Mouse (Mus musculus): ENCODE data around the gene Tm9sf3.

Gene Tm9sf3

GRCm38 (mm10) chr19:41177331-41177730 is 86.5 kb downstream of the Tm9sf3 start:
- no peak for DNase-seq (ENCODE audit: extremely low read depth, low read depth, low spot score)

- no peak for DNase-seq (ENCODE audit: extremely low read depth, low read depth, low spot score)
Measured at GRCm38 (mm10) chr19:41176881-41177280, 86.9 kb downstream of the Tm9sf3 start.

- no peak for DNase-seq (ENCODE audit: extremely low read depth, low read depth, low spot score)
Measured at GRCm38 (mm10) chr19:41165914-41166235, 97.9 kb downstream of the Tm9sf3 start.

GRCm38 (mm10) chr19:41165144-41165913 is 98.5 kb downstream of the Tm9sf3 start:
- DNase-seq (ENCODE audit: extremely low read depth, low read depth, low spot score) = peak; percentile 70

GRCm38 (mm10) chr19:41164447-41165095 is 99.2 kb downstream of the Tm9sf3 start:
- no peak for DNase-seq (ENCODE audit: extremely low read depth, low read depth, low spot score)
